Mouse (Mus musculus) liver, embryonic 14.5 days (tissue): Measurements from ENCODE around the gene Mad2l2. TPM values are rescaled to one million over a fixed set of nuclear protein-coding genes. Genes with fewer than 3 reads are reported as not detected.

Source experiments
- ATAC-seq: fragments of 200-750 bp; cut with Nextera tagmentation; 2 replicates; pipeline ENCODE4 v1.8.0; 2017; ENCODE audit warnings: moderate number of reproducible peaks, mild to moderate bottlenecking, moderate library complexity; ENCODE audit not compliant: insufficient read depth
- DNase-seq, 3 experiments: peaks; one replicate each; pipeline ENCODE4 v3.0.0-alpha.2; 2012 to 2013; ENCODE audit warnings: low read depth in 3 of 3, low spot score in 3 of 3
- H3K27ac ChIP-seq: fragments of 300-500 bp; sonication (generic); 2 replicates; pipeline ENCODE4 v1.5.1; 2014; ENCODE audit warnings: moderate library complexity, mild to moderate bottlenecking, control low read depth, inconsistent platforms
- H3K27me3 ChIP-seq: fragments of 300-500 bp; sonication (generic); 2 replicates; pipeline ENCODE4 v1.6.1; 2014; ENCODE audit warnings: mild to moderate bottlenecking, low read length, moderate library complexity; ENCODE audit not compliant: control insufficient read depth, insufficient read depth
- H3K36me3 ChIP-seq: fragments of 300-500 bp; sonication (generic); replicated peaks from 2 replicates; pipeline ENCODE4 v1.6.1; 2014; ENCODE audit warnings: low read depth; ENCODE audit not compliant: control insufficient read depth, insufficient read depth
- H3K4me1 ChIP-seq, 2 experiments: fragments of 200-500 bp in 1 of 2; fragments of 300-500 bp in 1 of 2; sonication (generic) in 1 of 2; replicated peaks; 2 replicates each; pipeline ENCODE4 v1.6.1; 2012 to 2014; ENCODE audit warnings: antibody characterized with exemption in 1 of 2, inconsistent platforms in 1 of 2, low read length in 1 of 2; ENCODE audit not compliant: control insufficient read depth in 2 of 2, insufficient read depth in 2 of 2
- H3K4me2 ChIP-seq: fragments of 300-500 bp; sonication (generic); 2 replicates; pipeline ENCODE4 v1.6.1; 2014; ENCODE audit warnings: low read depth, mild to moderate bottlenecking, control low read depth, moderate library complexity
- H3K4me3 ChIP-seq, 2 experiments: fragments of 200-500 bp in 1 of 2; fragments of 300-500 bp in 1 of 2; sonication (generic) in 1 of 2; 2 replicates each; pipeline ENCODE4 v1.5.1; 2012 to 2014; ENCODE audit warnings: low read depth in 2 of 2, low read length in 2 of 2, mild to moderate bottlenecking in 2 of 2, control low read depth in 1 of 2, inconsistent platforms in 1 of 2, moderate library complexity in 1 of 2; ENCODE audit not compliant: insufficient read depth in 1 of 2
- H3K9ac ChIP-seq: fragments of 300-500 bp; sonication (generic); replicated peaks from 2 replicates; pipeline ENCODE4 v1.6.1; 2014; ENCODE audit warnings: mild to moderate bottlenecking, control low read depth, moderate library complexity
- H3K9me3 ChIP-seq: fragments of 300-500 bp; sonication (generic); 2 replicates; pipeline ENCODE4 v1.6.1; 2016; ENCODE audit warnings: low read length, mixed read lengths; ENCODE audit not compliant: control insufficient read depth
- CTCF ChIP-seq: IDR thresholded peaks from 2 replicates; pipeline ENCODE4 v1.5.1; 2016; ENCODE audit warnings: antibody characterized with exemption, low read depth, control low read depth
- EP300 ChIP-seq: IDR thresholded peaks from 2 replicates; pipeline ENCODE4 v1.6.1; 2016; ENCODE audit warnings: antibody characterized with exemption, low read depth
- WGBS: fragments of 180-500 bp; shearing (Covaris S2); extraction: QIAGEN DNeasy Blood & Tissue Kit; methylation state at CpG from one replicate; pipeline ENCODE4 v1.1.7; 2014; ENCODE audit not compliant: insufficient replicate concordance; 5-methylcytosine and 5-hydroxymethylcytosine counted together
- polyA plus RNA-seq, 2 experiments: library from polyadenylated mRNA; depleted of rRNA in 1 of 2; stranded (reverse) in 1 of 2; unstranded in 1 of 2; fragments of >200 nt; fragmentation: Nextera tagmentation in 1 of 2; extraction: Ambion mirVana in 1 of 2; gene quantifications; 2 replicates each; pipeline versions ENCODE4 v1.2.1 to v1.2.3; 2012 to 2014

Mad2l2 gene
- polyA plus RNA-seq, 2 experiments, result 9.4 to 17.7 TPM

GRCm38 (mm10) chr4:148095081-148095480 is 35.1 kb upstream of the Mad2l2 start:
- Histone ChIP-seq H3K4me2 (no peak overlapping the region), H3K4me3 (no peak overlapping the region), H3K9ac (no peak overlapping the region), H3K4me1 (no peaks in the 10 kb centered on the region), H3K9me3 (no peaks in the 10 kb centered on the region), H3K36me3 (no peaks in the 10 kb centered on the region), H3K27me3 (no peaks in the 10 kb centered on the region), H3K27ac (no peak overlapping the region)
- TF ChIP-seq EP300 (no peak), CTCF (no peak)
- ATAC-seq, result no peak
- WGBS, result 57% methylated on average over 4 of the region's 4 CpGs
- DNase-seq, result no peak

GRCm38 (mm10) chr4:148097936-148098335 is 32.2 kb upstream of the Mad2l2 start:
- ATAC-seq (no peak), DNase-seq (no peak)
- Histone ChIP-seq H3K27ac (no peak overlapping the region), H3K9me3 (no peaks in the 10 kb centered on the region), H3K4me1 (no peaks in the 10 kb centered on the region), H3K27me3 (no peaks in the 10 kb centered on the region; the same call in 1 of the 2 replicates), H3K4me3 (no peak overlapping the region), H3K9ac (no peak overlapping the region), H3K36me3 (no peaks in the 10 kb centered on the region), H3K4me2 (no peak overlapping the region)
- TF ChIP-seq EP300 (no peak), CTCF (no peak)
- 69% methylated on average over 2 of the region's 2 CpGs for WGBS

- H3K4me2 ChIP-seq, result no peak overlapping the region
- TF ChIP-seq CTCF, result no peak
- no peak for TF ChIP-seq EP300
Observed at GRCm38 (mm10) chr4:148098666-148099065, 31.5 kb upstream of the Mad2l2 start.

GRCm38 (mm10) chr4:148101801-148102527 is 28.2 kb upstream of the Mad2l2 start:
- Histone ChIP-seq H3K36me3 (no peaks in the 10 kb centered on the region), H3K27ac (no peak overlapping the region), H3K9me3 (no peaks in the 10 kb centered on the region), H3K27me3 (no peaks in the 10 kb centered on the region; the same call in 1 of the 2 replicates), H3K9ac (no peak overlapping the region), H3K4me1 (no peaks in the 10 kb centered on the region), H3K4me3 (0 out of 4 replicates have a peak overlapping the region, but pooled peaks of 1 of the 2 experiments have one; percentile 6), H3K4me2 (peak overlapping the region; percentile 43)
- 13% methylated on average over 29 of the region's 29 CpGs for WGBS
- TF ChIP-seq CTCF (peak; percentile 51), EP300 (no peak)
- ATAC-seq (peak; percentile 41; the same call in 1 of the 2 replicates), DNase-seq (no peak)

More at GRCm38 (mm10) chr4:148098666-148099065, 31.5 kb upstream of the Mad2l2 start:
- Histone ChIP-seq H3K27ac (no peak overlapping the region), H3K4me3 (no peak overlapping the region), H3K9me3 (no peaks in the 10 kb centered on the region), H3K9ac (no peak overlapping the region), H3K36me3 (no peaks in the 10 kb centered on the region), H3K27me3 (no peaks in the 10 kb centered on the region; the same call in 1 of the 2 replicates), H3K4me1 (no peaks in the 10 kb centered on the region)
- no peak for DNase-seq
- 52% methylated on average over 3 of the region's 3 CpGs for WGBS
- ATAC-seq, result no peak

DNA sequence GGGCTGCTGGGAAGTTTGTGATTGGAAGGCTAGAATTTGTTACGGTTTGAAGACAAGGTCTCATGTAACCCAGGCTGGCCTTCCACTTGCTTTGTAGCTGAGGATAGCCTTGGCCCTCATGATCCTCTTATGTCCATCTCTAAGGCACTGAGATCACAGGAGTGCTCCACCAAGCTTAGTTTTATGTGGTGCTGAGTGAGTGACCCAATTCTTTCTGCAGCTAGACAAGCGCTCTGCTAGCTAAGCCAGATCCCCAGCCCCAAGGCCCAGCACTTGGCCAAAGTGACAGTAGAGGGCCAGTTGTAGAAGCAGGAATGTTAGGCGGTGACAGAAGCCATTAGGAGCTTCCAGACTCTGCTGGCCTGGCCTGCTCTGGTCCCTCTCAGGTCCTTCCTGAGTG is 26.0 kb upstream of the Mad2l2 start:
- WGBS, result 70% methylated on average over 3 of the region's 3 CpGs
- DNase-seq (no peak), ATAC-seq (no peak)
- TF ChIP-seq EP300, result no peak
- no peak for TF ChIP-seq CTCF
- no peak overlapping the region for H3K9ac ChIP-seq
- H3K4me3 ChIP-seq, result no peak overlapping the region
- H3K27ac ChIP-seq, result no peak overlapping the region
- H3K36me3 ChIP-seq, result no peaks in the 10 kb centered on the region
- H3K27me3 ChIP-seq, result no peaks in the 10 kb centered on the region; the same call in 1 of the 2 replicates
- H3K4me2 ChIP-seq, result no peak overlapping the region
- no peaks in the 10 kb centered on the region for H3K9me3 ChIP-seq
- no peaks in the 10 kb centered on the region for H3K4me1 ChIP-seq
